Mouse (Mus musculus) lung, postnatal 0 days (tissue): ENCODE measurements at regions not wholly inside any gene's neighbourhood (a gene's known extent, or its start where the extent isn't known, plus 50 kb on each side); places are given as distances from the start of the nearest gene placed in this dataset.

Experiments
- CTCF ChIP-seq: IDR thresholded peaks from 2 replicates; pipeline ENCODE4 v1.5.1; 2016; ENCODE audit warnings: antibody characterized with exemption, mild to moderate bottlenecking
- EP300 ChIP-seq: IDR thresholded peaks from 2 replicates; pipeline ENCODE4 v1.6.1; 2016; ENCODE audit warnings: antibody characterized with exemption, mild to moderate bottlenecking, control low read depth

DNA sequence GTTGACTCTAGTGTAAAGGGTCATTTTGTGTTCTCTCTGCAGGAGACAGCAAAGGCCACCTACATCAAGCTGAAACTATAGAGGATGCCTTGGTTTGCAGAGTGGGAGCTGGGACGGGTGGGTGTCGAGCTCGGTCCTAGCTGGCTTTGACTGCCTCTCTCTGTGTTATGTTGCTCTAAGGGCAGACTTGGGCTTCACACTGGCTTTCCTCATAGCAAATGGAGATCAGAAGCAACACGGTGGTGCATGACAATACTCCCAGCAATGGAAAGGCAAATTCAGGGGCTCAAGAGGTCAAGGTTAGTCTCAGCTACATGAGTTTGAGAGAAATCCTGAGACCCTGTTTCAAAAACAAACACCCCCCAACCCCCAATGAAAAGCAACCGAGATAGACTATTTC is 122.1 kb downstream of the Evx1 start:
- no peak for TF ChIP-seq EP300
- TF ChIP-seq CTCF: no peak
